Mouse (Mus musculus) megakaryocyte, embryonic 14.5 days (primary cell): ENCODE results near the gene Mef2b. TPM values are rescaled to one million over a fixed set of nuclear protein-coding genes. Genes with fewer than 3 reads are reported as not detected.

Experiments used
- H3K27me3 ChIP-seq: replicated peaks from 2 replicates; pipeline ENCODE3; 2012; ENCODE audit warnings: inconsistent platforms
- H3K36me3 ChIP-seq: replicated peaks from 2 replicates; pipeline ENCODE3; 2012; ENCODE audit warnings: low read length, inconsistent platforms, mixed read lengths
- H3K4me1 ChIP-seq: 2 replicates; pipeline ENCODE4 v1.6.1; 2012; ENCODE audit warnings: inconsistent platforms
- H3K4me3 ChIP-seq: replicated peaks from 2 replicates; pipeline ENCODE3; 2012; ENCODE audit warnings: moderate library complexity, mild to moderate bottlenecking, inconsistent platforms
- H3K9me3 ChIP-seq: 2 replicates; pipeline ENCODE4 v1.6.1; 2012; ENCODE audit warnings: inconsistent platforms
- FLI1 ChIP-seq: IDR thresholded peaks from 2 replicates; pipeline ENCODE4 v1.6.1; 2012; ENCODE audit warnings: low read length, inconsistent platforms, mixed read lengths
- GATA1 ChIP-seq: IDR thresholded peaks from 3 replicates; pipeline ENCODE4 v1.6.1; 2012; ENCODE audit warnings: mixed read lengths, low read length, inconsistent platforms, borderline replicate concordance
- polyA plus RNA-seq: library from polyadenylated mRNA; stranded (reverse); fragments of >175 nt; gene quantifications from 2 replicates; pipeline ENCODE4 v1.2.3, GENCODE M21; 2012; ENCODE audit warnings: low replicate concordance; ENCODE audit not compliant: insufficient read depth

Mef2b gene
- polyA plus RNA-seq, 1 experiment, result 1.9 TPM

DNA sequence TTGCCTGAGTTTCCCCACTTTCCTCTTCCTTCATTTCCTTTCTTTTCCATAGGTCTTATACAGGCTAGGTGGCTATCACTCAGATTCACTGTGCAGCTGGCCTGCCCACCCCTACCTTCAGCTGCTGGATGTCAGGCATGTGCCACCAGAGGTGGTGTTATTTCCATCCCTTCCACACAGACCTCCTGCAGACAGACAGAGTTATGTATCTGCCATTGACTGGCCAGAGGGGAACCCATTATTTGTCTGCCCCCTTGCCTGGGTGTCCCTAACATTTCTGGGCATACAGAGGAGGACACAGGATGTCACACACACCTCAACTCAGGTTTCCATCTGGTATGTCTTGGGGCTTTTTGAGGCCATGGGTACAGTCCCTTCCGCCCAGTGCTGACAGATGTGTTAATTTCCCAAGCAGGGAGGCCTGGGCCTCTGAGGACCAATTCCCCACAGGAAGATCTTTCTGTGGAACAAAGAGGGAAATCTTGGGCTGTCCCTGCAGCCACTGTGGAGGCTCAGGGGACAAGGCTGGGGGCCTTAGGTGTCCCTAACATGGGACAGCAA is 17.8 kb downstream of the Mef2b start:
- no peak overlapping the region for H3K4me3 ChIP-seq
- H3K27me3 ChIP-seq, result peaks cover 59% of the 10 kb centered on the region
- H3K4me1 ChIP-seq, result peaks cover 34% of the 10 kb centered on the region
- TF ChIP-seq FLI1, result no peak
- TF ChIP-seq GATA1, result no peak
- no peaks in the 10 kb centered on the region for H3K9me3 ChIP-seq
- no peaks in the 10 kb centered on the region for H3K36me3 ChIP-seq

DNA sequence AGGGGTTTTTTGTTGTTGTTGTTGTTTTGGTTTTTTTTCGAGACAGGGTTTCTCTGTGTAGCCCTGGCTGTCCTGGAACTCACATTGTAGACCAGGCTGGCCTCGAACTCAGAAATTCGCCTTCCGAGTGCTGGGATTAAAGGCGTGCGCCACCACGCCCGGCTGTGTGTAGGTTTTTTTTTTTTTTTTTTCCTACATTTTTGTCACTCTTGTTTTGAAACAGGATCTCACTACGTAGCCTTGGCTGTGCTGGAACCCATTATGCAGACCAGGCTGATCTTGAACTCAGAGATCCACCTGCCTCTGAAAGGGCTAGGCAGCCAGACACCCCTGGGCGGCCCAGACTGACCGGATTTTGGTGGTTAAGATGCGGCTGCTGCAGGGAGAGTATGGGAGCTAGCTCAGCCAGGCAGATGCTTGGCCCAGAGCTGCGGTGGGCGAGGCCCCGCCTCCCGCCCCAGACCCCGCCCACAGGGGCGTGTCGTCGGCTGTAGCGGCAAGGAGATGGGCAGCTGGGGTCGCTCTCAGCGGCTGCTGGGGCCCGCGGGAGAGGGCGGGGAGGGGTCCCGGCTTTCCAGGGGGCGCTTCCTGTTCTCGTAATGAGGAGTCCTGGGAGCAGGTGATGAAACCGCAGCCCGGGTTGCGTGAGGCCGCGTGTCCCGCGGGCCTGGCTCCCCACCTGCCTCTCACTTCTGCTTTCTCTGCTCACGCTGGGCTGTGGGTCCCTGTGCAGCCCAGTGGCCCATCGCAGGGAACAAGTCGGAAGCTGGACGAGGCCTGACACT is 18.8 kb downstream of the Mef2b start:
- Histone ChIP-seq H3K36me3 (no peaks in the 10 kb centered on the region), H3K4me1 (peaks cover 25% of the 10 kb centered on the region), H3K27me3 (peaks cover 64% of the 10 kb centered on the region), H3K9me3 (no peaks in the 10 kb centered on the region), H3K4me3 (peak overlapping the region; percentile 92)
- TF ChIP-seq FLI1 (no peak), GATA1 (no peak)

DNA sequence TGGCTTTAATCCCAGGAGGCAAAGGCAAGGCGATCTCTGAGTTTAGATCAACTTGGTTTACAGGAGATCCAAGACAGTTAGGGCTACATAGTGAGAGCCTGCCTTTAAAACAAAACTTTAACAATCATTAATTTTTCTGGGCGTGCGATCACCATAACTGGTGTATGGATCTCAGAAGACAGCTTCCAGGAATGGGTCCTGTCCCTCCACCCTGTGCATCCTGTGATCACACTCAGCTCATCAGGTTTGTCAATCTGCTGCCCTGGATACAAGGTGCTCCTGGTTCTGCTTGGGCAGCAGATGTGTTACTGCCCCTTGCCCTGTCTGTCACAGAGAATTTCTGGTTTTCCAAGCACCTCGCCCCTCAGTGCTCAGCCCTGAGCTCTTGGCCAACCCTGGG is 19.7 kb downstream of the Mef2b start:
- Histone ChIP-seq H3K27me3 (peaks cover 73% of the 10 kb centered on the region), H3K36me3 (no peaks in the 10 kb centered on the region), H3K4me1 (peaks cover 29% of the 10 kb centered on the region), H3K4me3 (no peak overlapping the region), H3K9me3 (no peaks in the 10 kb centered on the region)
- no peak for TF ChIP-seq GATA1
- TF ChIP-seq FLI1, result no peak

DNA sequence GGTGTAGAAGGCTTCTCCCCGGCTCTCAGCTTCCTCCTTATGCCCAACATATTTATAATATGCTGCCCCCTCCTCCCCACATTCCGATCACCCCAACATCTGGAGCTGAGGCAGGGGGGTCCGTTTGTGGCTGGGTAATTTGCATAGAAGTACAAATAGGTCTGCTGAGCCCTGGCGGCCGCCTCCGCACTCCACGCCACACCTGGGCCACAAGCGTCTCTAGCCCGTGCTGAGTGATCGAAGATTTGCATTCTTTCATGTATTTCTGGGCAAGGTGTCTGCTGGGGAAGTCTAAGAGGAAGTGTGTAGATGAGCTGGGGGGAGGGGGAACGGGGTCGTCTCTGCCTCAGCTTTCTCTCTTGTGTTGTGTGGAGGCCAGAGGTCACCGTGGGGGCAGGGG is 20.5 kb downstream of the Mef2b start:
- peaks cover 73% of the 10 kb centered on the region for H3K27me3 ChIP-seq

DNA sequence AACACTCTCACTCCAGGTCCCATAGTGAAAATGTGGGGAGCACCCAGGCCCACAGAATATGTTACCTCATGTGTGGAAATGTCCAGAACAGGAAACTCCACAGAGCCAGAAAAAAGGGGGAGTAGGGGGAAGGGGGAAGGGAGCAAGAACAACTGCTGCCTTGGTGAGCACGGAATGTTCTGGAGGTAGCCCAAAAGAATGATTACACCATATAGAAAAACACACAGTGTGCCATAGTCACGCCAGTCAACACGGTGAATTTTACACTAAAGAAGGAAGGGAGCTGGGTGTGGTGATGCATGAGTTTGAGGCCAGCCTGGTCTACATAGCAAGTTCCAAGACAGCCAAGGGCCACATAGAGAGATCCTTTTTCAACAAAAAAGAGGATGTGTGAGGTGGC is 23.8 kb downstream of the Mef2b start:
- H3K4me3 ChIP-seq, result no peak overlapping the region
- TF ChIP-seq GATA1 (no peak), FLI1 (no peak)
- H3K9me3 ChIP-seq, result no peaks in the 10 kb centered on the region
- H3K36me3 ChIP-seq, result no peaks in the 10 kb centered on the region
- H3K4me1 ChIP-seq, result peaks cover 33% of the 10 kb centered on the region
- peaks cover 72% of the 10 kb centered on the region for H3K27me3 ChIP-seq

More for the DNA sequence above, 20.5 kb downstream of the Mef2b start:
- H3K4me3 ChIP-seq, result no peak overlapping the region
- H3K36me3 ChIP-seq, result no peaks in the 10 kb centered on the region
- no peak for TF ChIP-seq FLI1
- no peak for TF ChIP-seq GATA1
- H3K4me1 ChIP-seq, result peaks cover 29% of the 10 kb centered on the region
- H3K9me3 ChIP-seq, result no peaks in the 10 kb centered on the region

DNA sequence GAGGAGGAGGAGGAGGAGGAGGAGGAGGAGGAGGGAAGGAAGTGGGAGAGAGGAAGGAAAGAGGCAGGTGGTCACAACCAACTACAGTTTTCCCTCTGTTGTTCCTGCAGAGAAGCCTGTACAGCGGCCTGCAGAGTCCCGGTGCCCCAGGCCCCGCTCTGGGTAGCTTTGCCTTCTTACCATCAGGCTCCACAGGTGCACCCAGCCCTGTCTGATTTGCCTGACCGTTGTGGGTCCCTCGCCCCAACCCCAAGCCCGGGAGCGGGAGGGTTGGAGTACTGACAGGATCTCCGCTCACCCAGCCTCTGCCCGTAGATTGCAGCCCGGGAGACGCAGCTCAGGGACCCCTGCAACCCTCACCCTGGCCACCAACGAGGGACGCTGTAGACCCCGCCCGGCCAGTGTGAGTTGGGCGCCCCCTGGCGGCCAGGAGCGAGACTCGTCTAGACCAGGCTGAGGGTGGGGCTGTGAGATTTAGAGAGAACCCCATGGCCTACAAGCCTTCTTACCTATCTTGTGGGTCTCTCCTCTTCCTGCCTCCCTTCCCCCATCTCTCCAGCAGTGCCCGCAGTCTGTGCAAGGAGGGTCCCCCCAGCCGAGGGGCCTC is 27.1 kb downstream of the Mef2b start:
- Histone ChIP-seq H3K9me3 (no peaks in the 10 kb centered on the region), H3K4me3 (peak overlapping the region; percentile 87), H3K4me1 (peaks cover 35% of the 10 kb centered on the region), H3K27me3 (peaks cover 50% of the 10 kb centered on the region), H3K36me3 (no peaks in the 10 kb centered on the region)
- no peak for TF ChIP-seq FLI1
- no peak for TF ChIP-seq GATA1

DNA sequence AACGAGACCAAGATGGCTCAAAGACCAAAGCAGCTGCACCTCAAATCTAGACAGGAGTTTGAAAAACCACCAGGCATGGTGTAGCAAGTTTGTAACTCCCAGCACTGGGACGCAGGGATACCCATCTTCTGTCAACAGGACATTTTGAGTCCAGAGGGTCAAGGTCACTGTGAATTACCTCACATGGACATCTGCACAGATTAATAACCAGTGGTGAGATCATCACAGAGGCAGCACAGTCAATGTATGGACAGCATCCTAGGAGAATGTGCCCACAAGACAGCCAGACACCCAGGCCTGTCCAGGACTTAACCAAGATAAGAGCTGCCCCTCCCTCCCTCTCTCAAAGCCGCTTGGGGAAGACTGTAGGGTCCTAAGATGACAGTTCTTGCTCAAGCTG is 30.6 kb downstream of the Mef2b start:
- Histone ChIP-seq H3K36me3 (peaks cover 9% of the 10 kb centered on the region), H3K4me1 (peaks cover 62% of the 10 kb centered on the region), H3K9me3 (no peaks in the 10 kb centered on the region), H3K27me3 (peaks cover 26% of the 10 kb centered on the region), H3K4me3 (no peak overlapping the region)
- TF ChIP-seq FLI1 (no peak), GATA1 (no peak)

DNA sequence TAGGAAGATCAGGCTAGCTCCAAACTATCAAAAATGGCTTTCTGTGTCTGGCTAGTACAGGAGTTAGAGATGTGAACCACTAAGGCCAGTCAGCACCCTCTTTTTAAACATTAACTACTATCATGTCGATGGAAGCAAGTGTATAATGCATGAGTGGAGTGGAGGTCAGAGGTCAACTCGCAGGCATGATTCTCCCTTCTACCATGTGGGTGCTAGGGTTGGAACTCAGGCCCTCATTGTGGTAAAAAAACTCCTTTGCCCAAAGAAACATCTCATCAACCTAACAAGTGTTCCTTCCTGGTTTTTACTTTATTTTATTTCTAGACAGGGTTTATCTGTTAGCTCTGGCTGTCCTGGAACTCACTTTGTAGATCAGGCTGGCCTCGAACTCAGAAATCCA is 31.2 kb downstream of the Mef2b start:
- TF ChIP-seq GATA1, result no peak
- no peak for TF ChIP-seq FLI1
- Histone ChIP-seq H3K9me3 (no peaks in the 10 kb centered on the region), H3K4me3 (no peak overlapping the region), H3K36me3 (peaks cover 12% of the 10 kb centered on the region), H3K27me3 (peaks cover 20% of the 10 kb centered on the region), H3K4me1 (peaks cover 62% of the 10 kb centered on the region)

DNA sequence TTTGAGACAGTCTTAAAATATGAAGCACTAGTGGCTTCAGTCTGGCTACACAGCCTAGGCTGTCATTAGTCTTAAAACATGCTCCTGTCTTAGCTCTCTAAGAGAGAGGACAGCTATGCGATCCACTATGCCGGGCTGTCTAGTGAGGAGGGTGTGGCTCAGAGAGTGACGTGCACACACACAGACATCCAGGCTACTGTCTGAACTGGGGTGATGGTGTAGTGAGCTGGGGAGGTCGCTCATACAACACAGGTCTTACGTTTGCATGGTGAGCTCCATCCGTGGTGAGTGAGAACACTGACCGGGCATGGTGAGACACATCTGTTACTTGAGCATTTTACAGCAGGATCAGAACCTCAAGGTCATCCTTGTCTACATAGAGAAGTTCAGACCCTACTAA is 31.7 kb downstream of the Mef2b start:
- Histone ChIP-seq H3K4me3 (peak overlapping the region; percentile 62), H3K36me3 (peaks cover 14% of the 10 kb centered on the region), H3K9me3 (no peaks in the 10 kb centered on the region), H3K27me3 (peaks cover 15% of the 10 kb centered on the region), H3K4me1 (peaks cover 61% of the 10 kb centered on the region)
- TF ChIP-seq GATA1 (no peak), FLI1 (no peak)

DNA sequence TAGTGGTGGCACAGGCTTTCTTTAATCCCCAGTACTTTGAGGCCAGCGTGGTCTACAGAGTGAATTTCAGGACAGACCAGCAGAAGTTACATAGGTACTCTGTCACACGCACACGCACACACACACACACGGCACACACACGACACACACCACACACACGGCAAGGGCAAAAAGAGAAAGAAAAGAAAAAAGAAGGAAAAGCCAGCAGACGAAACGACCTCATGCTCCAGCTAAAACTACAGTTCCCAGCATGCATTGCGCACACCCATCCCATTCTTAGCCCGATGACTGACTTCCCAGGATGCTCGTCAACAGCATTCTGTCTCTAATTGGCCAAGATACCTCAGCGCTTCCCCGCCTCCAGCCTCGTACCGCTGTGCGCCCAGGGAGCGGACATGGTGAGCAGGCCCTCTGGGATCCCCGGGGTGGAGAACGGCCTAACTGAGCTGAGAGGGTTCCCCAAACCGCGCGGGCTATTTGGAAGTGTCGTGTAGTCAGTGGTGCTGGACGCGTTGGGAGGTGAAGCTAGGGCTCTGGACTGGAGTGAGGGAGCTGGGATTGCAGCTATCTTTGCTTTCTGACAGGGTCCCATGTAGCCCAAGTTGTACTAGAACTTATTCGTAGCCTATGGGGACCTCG is 32.7 kb downstream of the Mef2b start, which contains the start of gene Tmem161a:
TSS of gene Tmem161a (plus strand) at position 314 of the 639 bp plus-strand sequence.
- TF ChIP-seq FLI1 (no peak), GATA1 (no peak)
- H3K4me3 ChIP-seq, result peak within 1 kb of the TSS; percentile 95
- H3K36me3 ChIP-seq, result peaks cover 23% of the 10 kb centered on the region
- peaks cover 10% of the 10 kb centered on the region for H3K27me3 ChIP-seq
- H3K4me1 ChIP-seq, result peaks cover 56% of the 10 kb centered on the region
- H3K9me3 ChIP-seq, result no peaks in the 10 kb centered on the region
